Mouse (Mus musculus) cortical plate, adult 2 months (tissue): ENCODE measurements around the gene Kdm4b.

Source experiments
- CTCF ChIP-seq: fragments of 200-500 bp; IDR thresholded peaks from 2 replicates; pipeline ENCODE4 v1.5.1; 2011; ENCODE audit warnings: mild to moderate bottlenecking, control low read depth, low read length; ENCODE audit not compliant: insufficient read depth; ENCODE audit errors: extremely low read depth
- POLR2A ChIP-seq: fragments of 200-500 bp; IDR thresholded peaks from 2 replicates; pipeline ENCODE4 v1.6.1; 2011; ENCODE audit warnings: mild to moderate bottlenecking, low read length, control low read depth; ENCODE audit not compliant: insufficient read depth; ENCODE audit errors: extremely low read depth

GRCm38 (mm10) chr17:56300186-56300585 is 25.7 kb upstream of the Kdm4b start, which contains the start of gene Arrdc5:
- TF ChIP-seq CTCF (no peak), POLR2A (no peak)
